Mouse (Mus musculus) kidney, adult 11 months (tissue): ENCODE measurements around the gene Lsp1.

Experiments used
- DNase-seq: peaks from one replicate; pipeline ENCODE4 v3.0.0; 2022

The Lsp1 gene

DNA sequence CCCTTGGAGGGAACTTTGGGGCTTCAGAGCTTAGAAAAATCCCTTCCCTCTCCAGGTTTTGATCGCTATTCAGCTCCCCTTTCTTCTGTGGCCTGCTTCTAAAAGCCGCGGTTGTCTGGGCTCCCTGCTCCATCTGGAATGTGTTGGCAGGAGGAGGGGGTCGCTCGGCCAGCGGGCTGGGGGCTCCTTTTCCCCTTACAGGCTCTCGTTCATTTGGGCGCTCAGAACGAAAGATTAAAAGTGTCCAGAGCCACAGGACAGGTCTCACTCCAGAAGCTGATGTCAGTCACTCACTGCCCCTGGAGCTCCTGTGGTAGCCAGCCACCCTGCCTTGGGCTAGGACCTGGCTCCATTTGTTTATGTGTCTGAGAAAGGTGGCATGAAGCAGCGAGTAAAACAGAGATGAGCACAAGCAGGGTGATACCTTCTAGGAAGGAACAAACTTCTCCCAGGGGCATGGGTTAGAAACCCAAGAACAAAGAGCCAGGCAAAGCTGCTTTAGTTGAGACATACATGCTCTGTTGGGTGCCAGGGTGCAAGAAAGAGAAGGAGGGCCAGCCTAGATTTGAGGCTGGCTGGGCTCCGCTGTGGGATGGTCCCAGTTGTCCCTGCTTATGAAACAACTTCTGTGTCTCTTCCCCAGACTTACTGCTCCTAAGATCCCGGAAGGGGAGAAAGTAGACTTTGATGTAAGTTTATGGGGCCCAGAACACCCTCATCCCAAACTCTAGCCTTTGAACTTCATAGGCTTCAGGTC, 49.6 kb downstream of the Lsp1 start:
- DNase-seq: no peak

DNA sequence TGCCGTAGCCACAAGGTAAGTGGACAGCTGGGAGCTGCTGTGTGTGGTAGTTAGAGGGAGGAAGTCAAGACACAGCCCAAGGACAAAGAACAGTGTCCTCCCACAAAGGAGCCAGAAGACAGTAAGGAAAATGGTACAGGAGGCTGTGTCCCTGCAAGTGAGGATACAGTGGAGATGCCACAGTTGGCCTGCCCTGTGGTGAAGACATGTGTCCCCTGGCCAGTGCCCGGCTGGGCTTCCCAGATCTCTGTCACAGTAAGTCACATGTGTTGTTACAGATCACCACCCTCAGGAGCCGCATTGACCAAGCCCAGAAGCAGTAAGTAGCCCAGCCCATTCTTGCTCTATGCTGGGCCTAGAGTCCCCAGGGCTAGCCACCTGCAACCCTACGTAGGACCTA, 53.4 kb downstream of the Lsp1 start:
- no peak for DNase-seq

DNA sequence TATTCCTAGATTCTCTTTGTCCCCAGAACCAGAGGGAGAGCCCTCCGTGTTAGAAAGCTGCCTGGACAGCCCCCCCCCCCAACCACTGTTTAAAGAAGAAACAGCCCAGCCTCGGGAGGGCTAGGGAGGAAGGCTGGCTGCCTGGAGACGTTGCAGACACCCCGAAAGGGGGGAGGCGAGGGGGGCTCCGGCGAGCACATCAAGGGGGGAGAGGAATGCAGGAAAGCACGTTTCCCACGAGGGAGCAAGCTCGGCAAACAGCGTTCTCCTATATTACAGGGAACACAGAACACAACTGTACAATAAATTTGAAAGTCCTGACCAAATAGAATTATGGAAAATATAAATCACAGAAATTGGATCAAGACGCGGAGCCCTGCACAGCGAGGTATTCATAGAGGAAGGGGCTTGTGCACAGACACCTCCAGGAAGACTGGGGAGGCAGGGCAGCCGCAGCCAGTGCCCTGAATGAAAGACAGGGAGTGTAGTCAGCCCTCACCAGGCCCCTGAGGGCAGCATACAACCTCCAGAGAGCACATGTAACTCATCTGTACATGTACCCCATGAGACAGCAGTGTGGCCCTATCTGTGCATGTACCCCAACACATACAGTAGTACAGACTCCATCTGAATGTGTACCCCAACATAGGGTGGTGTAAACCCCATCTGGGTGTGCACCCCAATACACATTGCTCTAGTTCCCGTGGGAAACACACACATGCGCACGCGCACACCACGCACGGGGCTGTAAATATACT, 55.8 kb downstream of the Lsp1 start:
- no peak for DNase-seq

DNA sequence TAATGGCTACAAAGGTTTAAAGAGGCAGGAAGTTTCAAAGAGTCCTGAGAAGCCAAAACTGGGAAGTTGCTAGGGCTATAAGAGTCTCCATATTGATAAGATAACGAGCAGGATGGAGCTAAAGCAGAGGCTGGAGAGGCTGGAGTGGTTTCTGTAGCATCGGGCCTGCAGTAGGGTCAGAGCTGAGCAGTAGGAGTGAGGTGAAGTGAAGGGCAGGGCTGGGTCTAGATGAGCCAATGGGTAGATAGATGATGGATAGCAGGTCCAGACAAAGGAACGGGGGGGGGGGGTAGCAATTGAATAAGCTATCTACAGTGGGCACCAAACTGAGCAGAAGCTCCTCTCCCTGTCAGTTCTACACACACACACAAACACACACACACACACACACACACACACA, 56.9 kb downstream of the Lsp1 start:
- no peak for DNase-seq

DNA sequence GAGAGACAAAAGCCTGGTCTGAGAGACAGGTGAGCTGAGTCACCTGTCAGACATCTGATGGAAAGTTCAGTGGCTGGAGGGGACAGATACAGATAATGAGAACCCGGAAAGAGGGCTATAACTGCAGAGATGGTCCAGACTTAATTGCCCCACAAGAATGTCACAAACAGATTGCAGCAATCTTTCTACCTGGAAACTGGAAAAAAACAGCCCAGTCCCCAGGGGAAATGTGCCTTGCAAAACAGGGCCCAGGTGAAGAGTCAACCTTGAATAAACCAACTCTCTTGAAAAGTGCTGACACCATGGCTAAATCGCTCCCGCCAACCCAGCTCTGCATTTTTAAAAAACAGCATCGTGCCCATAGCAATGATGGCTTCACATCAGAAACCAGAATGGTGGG, 59.7 kb downstream of the Lsp1 start:
- DNase-seq: no peak

DNA sequence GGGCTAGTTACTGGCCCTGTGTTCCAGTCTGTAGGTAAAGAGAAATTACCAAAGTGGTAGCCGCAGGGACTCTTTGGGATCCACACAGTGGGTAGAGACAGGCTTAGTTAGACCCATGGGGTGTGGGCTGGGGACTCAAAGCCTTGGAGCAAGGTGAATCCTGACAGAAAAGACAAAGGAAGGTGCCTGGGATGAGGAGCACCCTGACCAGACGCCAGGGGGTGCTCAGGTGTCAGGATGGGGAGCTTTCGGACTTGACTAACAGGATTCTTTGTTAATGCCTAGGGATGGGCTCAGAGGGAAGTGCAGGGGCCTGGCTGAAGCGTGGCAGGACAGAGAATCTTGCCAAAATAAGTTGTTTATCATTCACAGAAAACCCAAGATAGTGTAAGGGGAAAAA, 61.7 kb downstream of the Lsp1 start:
- no peak for DNase-seq

DNA sequence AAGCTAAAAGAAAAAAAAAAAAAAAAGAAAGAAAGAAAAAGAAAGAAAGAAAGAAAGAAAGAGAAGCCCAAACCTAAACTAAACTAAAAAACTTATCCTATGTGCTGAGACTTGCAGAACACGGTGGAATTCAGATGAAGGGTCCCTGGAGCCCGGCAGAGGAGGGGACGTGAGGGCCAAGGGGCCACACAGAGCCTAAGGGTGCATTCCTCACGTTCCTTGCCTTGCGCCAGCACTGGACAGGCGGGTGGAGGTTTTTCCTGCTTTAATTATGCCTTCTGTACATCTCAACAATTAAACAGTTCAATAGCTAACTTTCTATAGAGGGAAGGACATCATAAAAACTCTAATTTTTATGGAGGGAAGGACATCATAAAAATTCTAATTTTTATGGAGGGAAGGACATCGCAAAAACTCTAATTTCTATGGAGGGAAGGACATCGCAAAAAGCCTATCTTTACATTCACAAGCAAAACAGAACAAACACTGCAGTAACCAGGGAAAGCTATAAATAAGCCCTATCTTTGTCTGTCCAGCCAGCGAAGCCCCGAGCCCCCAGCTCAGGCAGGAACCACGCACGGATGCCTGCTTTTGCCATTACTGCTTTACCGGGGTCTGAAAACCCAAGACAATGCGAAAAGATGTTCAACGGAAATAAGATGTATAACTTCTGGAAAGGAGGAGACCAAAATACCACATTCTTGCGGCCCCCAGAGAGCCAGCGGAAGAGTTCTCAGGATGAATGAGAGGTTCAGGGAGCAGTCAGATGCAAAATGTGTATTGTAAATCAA, 62.8 kb downstream of the Lsp1 start:
- no peak for DNase-seq

DNA sequence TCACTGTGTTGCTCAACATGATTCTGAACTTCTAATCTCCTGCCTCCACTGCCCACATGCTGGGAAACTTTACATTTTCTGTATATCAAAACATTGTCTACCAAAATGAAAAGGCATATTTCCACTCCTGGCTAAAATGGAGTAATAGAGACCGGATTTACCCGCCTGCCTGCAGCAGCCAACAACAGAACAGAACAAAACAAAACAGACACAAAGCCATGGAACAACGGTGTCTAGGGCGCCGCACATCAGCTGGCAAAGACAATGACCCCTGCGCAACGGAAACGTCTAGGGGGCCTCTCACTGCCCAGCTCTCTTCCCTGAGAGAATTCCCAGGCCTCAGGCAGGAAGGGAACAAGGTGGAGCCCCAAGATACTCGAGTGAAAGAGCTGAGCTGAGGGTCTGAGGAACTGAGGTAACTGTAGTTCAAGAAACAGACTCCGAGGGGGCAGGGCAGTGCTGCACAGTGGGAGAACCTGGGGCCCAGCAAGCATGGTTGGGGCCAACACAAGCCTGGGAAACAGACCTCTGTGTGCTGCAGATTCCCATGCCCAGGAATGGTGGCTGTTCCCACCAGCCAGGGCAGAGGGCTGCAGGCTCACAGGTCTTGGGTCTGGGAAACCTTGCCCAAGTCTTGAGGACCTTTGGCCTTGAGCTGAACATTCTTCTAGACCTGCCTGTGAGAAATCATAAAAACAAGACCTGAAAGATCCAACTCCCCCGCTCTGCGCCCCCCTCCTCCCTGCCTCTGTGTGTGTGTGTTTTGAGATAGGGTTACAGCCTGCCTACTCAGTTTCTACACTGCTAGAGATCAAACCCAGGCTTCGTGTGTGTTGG, 65.0 kb downstream of the Lsp1 start:
- no peak for DNase-seq

DNA sequence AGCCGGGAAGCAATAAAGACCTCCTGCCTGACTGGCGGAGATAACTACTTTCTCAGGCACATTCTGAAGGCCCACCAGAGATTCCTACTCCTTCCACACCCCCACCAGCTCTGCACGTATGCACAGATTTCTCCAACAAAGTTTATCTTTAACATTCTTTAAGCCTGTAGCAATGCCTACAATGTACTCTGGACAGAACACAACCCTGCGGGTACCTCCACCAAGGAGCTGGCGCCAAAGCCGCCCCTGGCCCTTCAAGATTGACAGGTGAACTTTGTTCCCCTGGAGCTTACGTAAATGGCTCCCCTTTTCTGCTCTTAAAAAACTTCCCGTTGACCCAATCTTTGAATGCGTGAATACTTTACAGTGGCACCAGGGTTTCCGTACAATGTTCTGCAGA, 68.7 kb downstream of the Lsp1 start:
- peak; percentile 32 for DNase-seq

DNA sequence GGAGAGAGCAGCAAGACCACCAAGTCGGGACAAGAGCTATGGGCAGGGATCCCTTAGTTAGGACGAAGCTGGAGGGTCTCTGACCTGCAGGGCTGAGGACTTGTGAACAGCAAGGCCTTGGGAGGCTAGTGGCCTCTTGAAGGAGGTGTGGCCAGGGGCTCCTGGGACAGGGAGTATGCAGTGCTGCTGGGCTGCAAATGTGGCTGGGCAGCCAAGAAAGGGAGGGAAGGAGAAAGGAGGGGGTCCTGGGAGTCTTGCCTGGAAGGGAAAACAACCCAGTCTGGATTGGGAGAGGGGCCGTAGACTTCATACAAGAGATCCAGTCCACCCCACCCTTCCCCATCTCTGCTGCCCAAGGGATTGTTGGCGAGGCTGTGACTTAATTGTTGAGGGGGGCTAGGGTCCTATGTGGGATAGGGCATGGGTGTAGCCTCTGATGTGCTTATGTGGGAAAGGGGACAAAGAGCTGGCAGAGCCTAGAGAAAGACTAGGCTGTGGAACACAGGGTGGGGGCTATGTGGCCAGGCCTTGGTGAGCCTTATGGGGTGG, 71.4 kb downstream of the Lsp1 start:
- no peak for DNase-seq

DNA sequence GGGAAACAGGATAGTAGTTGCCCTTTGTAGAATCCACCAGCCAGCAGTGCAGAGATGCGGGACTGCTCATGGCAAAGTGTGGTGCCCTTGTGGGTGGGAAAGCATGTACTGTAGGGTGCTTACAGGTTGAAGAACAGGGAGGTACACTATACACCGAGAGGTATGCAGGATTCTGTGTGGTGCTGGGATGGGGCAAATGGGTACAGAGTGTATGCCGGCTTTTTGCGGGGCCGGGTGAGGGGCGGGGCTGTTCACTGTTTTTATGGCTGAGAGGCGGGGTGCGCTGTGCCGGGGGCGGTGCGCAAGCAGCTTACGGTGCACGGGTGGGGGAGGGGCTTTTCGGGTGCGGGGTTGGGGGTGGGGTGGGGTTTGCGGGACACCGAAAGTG, 72.1 kb downstream of the Lsp1 start, which contains the start of gene Mrpl23:
TSS of gene Mrpl23 (plus strand) at position 16 of the 388 bp plus-strand sequence.
- DNase-seq: no peak

DNA sequence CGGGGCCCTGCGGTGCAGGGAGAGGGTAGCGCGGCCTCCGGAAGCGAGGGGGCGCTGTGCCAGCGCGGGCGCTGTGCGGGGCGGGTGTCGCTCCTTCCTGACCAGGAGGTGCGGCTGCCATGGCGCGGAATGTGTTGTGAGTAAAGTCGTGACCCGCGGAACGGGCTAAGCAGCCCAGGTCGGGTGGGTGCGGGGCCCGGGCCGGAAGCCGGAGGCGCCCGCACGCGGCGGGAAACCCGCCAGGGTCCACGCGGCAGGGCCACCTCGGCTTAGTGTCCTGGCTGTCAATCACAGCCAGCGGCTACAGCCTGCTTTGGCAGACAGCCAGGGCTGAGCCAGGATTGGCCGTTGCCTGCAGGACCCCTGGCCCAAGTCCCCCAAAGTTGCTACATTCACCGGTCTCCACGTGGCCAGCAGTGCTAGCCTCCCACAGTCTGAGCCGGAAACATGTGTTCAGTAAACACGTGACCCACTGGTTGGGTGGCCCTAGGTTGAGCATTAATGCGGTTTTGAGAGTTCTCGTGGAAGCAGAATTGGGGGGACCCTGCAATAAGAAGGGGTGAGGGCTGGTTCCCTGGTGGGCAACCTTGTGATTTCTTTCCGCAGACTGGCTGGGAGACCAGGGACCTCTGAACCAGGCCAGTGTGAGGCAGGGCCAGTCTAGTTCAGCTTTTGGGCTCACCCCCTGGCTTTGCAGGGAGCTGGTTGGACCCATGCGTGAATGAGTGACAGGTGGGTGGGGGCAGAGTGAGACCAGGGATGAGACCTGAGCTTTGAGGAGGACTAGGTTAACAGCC, 72.6 kb downstream of the Lsp1 start:
- peak; percentile 81 for DNase-seq

DNA sequence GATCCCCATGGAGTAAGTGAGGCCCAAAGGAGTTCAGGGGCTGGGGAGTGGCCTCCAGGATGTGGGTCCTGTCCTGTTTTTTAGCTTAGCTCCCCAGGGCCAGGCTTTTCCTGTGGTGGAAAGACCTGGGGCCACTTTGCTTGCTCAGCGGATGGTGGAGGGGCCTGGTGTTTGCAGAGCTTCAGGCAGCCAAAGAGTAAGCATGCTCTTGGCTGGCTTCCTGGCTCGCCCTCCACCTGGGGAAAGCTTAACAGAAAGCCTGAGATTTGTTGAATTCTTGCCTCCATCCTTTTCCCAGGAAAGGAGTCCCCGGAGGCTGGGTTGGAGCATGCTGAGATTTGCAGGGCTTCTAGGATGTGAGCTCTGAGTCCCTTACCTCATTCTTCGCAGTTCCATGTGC, 74.5 kb downstream of the Lsp1 start:
- DNase-seq: no peak

DNA sequence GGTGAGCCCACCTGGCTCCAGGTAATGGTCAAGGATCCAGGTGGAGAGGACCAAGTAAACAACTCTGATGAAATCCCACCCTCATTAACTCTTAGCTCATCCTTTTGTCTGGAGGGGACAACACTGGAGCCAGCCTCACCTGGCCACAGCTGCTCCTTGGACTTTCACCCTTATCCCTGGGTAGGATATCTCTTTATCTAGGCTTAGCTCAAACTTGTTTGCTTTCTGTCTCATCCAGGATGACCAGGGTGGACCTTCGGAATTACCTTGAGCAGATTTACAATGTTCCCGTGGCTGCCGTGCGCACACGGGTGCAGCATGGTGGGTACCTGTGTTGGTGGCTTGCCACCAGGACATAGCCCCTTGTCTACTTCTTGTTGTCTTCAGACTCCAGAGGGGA, 75.2 kb downstream of the Lsp1 start:
- DNase-seq: no peak

DNA sequence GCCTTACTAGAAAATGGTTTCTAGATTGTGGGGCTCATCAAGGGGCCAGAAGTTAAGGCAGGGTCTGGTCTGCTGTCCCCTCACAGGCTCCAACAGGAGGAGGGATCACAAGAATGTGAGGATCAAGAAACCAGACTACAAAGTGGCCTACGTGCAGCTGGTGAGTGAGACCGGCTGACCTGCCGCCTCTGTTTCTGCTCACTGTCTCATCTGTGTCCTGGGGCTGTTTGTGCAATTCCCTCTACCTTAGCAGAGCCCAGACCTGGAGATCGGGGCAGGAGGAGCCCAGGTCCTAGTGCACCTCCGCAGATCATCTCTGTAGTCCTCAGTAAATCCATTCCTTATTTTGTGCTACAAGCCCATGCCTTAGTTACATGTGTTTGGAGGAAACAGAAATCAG, 76.6 kb downstream of the Lsp1 start:
- no peak for DNase-seq

DNA sequence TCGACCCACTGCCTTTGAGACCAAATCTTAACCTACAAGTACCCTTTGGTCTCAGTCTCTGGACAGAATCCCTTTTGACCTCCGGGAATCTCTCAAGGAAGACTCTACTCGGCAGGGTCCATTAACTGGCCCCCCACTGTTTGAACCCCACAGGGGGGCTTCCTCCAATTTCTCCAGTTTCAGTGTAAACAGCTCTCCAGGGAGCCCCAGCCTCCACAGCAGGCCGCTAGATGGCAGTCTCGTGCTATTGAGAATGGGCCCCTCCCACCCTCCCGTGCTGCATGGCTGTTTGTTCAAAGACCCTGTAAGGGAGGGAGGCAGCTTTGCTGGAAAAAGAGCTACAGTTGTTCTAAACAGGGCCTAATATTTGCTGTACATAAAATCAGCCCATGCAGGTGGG, 77.3 kb downstream of the Lsp1 start:
- no peak for DNase-seq

DNA sequence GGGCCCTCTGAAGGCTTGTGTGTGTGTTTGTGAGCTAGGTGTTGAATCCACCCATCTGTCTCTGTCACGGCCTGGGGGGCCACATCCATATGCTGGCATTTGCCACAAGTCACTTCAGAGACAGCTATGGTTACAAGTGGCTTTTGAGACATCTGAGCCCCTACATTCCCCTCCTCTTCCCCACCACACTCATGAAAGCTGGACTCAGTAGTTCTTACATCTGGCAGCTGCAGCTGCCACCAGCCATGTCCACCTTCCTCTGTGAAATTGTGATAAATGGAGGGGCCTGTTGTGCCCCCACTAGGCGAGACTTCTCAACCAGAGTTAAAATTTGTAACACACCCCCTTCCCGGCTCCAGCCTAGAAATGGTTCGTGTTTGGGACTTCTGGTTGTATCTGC, 77.7 kb downstream of the Lsp1 start:
- no peak for DNase-seq

DNA sequence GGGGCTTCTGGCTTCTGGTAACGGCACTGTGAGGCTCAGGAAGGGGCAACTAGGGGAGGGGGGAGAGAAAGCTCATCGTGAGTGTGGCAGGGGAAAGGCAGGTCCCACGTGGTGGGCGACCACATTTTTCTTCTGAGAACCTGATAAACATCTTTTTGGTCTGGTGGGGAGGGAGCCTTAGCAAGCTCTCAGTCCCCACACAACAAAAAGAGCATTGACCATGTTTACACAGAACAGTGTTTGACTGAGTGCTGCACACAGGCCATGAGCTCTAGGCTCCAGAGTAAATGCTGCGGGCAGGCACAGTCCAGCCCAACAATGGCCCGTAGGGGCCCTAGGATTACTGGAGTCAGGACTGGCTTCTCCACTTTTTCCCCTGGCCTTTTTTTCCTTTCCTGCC, 78.2 kb downstream of the Lsp1 start:
- no peak for DNase-seq

DNA sequence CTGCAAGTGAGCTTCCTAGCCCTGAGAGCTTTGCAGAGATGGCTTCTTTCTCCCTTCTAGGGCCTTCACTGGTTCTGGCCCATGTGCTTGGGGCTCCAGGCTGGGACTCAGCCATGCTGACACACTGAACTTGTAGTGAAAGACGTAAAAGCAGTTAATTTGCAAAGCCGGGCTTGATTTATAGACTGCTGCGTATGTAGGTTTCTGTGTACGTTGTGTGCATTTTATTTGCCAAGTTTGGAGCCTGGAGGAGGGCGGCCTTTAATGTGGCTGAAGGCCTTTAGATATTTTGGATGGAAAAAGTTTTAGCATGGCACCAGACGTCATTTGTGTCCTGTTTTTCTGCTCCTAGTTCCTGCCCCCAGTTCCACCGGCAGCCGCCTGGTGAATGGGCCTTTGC, 79.2 kb downstream of the Lsp1 start:
- no peak for DNase-seq

DNA sequence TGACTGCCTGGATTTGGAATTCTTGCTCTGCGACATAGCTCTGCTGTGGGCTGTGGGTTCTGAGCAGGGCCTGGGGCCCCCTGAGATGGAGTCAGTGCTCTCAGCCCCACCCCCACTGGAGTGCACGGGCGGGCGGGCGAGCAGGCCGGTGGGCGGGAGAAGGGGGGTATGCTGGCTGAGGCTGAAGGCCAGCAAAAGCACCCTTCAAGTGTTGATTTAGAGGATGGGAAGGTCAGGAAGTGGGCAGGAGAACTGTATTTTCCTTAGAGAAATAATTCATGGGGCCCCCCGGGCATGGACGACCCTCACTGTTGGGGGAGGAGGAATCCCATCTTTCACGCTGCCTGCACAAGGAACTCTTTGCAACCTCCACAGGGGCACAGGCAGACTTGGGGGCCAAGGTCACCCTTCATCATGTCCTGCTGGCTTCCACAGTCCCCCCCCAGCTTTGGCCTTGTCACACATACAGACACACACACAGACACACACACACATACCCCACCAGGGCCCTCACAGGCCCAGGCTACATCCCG, 82.2 kb downstream of the Lsp1 start:
- no peak for DNase-seq
